Mouse (Mus musculus): ENCODE results near the gene Opn1sw. TPM values are rescaled to one million over a fixed set of nuclear protein-coding genes. Genes with fewer than 3 reads are reported as not detected.

Gene Opn1sw
- polyA plus RNA-seq (2016; fragmentation: Nextera tagmentation; extraction: Ambion mirVana) = 0.14 and 0.20 TPM in 2 replicates

GRCm38 (mm10) chr6:29388052-29388518, at the start of gene Opn1sw:
Gene Opn1sw, minus strand, starts transcription at chr6:29388468.
- H3K27ac ChIP-seq (replicated peaks) = no peak within 1 kb of the TSS
- 2% methylated on average over 12 of the region's 12 CpGs for WGBS

GRCm38 (mm10) chr6:29436461-29436934, 48.2 kb upstream of the Opn1sw start:
- H3K4me1 ChIP-seq = peaks cover 54% of the 10 kb centered on the region
- no peaks in the 10 kb centered on the region for H3K9me3 ChIP-seq (replicated peaks)
- DNase-seq (ENCODE audit: low spot score) = no peak
- peak overlapping the region; percentile 78 for H3K27ac ChIP-seq (replicated peaks)
- peak overlapping the region; percentile 58 for H3K4me3 ChIP-seq
- H3K36me3 ChIP-seq = no peaks in the 10 kb centered on the region
- peaks cover 47% of the 10 kb centered on the region for H3K27me3 ChIP-seq (ENCODE audit: low read depth, poor library complexity, severe bottlenecking)
- 3% methylated on average over 11 of the region's 11 CpGs for WGBS

More at GRCm38 (mm10) chr6:29388052-29388518, at the start of gene Opn1sw:
- peaks cover 33% of the 10 kb centered on the region for H3K27me3 ChIP-seq (ENCODE audit: low read depth, poor library complexity, severe bottlenecking)
- no peaks in the 10 kb centered on the region for H3K9me3 ChIP-seq (replicated peaks)
- peaks cover 14% of the 10 kb centered on the region for H3K4me1 ChIP-seq
- no peaks in the 10 kb centered on the region for H3K36me3 ChIP-seq
- peak within 1 kb of the TSS; percentile 38 for H3K4me3 ChIP-seq
- DNase-seq (ENCODE audit: low spot score) = peak; percentile 39

DNA sequence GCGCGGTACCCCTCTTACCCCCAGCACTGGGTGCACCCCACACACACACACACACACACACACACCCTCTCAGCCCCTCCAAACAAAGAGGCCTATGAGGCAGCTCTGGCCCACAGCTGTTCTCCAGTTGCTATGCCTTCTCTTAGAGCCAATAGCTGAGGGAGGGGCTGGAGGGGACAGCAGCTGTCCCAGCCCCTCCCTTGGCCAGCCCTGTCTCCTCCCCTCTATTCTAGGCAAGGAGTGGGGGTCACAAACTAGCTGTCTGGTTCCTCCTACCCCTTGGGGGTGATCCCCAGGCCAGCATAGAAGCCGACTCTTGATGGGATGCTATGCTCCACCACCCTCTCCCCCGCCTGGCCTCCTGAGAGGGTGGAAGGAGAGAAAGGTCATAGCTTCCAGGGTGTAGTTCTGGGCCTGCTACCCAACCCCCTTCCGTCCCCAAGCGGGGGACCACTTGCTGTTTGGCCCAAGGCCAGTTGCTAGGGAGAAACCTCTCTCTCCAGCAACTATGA, 47.7 kb upstream of the Opn1sw start:
- Histone ChIP-seq H3K4me1 (peaks cover 54% of the 10 kb centered on the region), H3K4me3 (peak overlapping the region; percentile 58), H3K27me3 (ENCODE audit: low read depth, poor library complexity, severe bottlenecking) (peaks cover 52% of the 10 kb centered on the region), H3K27ac (replicated peaks) (peak overlapping the region; percentile 78), H3K36me3 (no peaks in the 10 kb centered on the region), H3K9me3 (replicated peaks) (no peaks in the 10 kb centered on the region)
- 4% methylated on average over 6 of the region's 6 CpGs for WGBS
- DNase-seq (ENCODE audit: low spot score) = peak; percentile 54

DNA sequence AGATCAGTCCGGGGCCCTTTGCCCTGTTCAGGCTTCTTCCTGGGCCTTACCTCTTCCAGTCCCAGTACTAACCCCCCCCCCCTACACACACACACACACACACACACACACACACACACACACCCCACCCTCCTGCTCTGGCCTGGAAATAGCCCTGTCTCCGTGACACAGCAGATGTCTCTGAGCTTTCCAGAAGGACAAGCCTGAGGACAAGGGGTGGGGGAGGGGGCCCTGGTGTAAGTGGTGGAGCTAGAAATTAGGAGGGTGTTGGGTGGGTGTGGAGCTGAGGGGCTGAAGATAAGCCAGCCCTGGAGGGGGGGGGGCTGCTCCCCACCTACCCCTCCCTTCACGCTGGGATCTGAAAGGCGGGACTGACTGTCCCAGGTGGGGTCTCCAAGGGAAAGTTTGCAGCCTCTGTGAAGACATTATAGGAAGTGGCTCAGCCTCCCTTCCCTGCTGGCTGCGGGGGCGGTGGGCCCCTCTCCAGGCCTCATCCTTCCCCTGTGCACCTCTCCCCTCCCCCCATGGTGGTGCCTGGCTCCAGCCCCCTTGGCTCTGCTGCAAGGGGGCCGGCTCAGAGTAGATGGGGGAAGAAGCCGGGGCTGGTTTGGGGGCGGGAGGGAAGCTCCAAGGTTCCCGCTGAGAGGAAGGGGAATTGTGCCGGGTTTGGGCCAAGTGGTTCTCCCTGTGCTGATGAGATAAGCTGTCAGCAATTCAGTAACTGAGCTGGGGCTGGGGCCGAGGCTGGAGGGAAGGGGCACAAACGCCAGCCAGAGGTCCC, 46.8 kb upstream of the Opn1sw start:
- Histone ChIP-seq H3K4me1 (peaks cover 54% of the 10 kb centered on the region), H3K27ac (replicated peaks) (peak overlapping the region; percentile 78), H3K27me3 (ENCODE audit: low read depth, poor library complexity, severe bottlenecking) (peaks cover 61% of the 10 kb centered on the region), H3K9me3 (replicated peaks) (no peaks in the 10 kb centered on the region), H3K4me3 (peak overlapping the region; percentile 58), H3K36me3 (no peaks in the 10 kb centered on the region)
- WGBS = 5% methylated on average over 13 of the region's 13 CpGs
- peak; percentile 63 for DNase-seq (ENCODE audit: low spot score)

DNA sequence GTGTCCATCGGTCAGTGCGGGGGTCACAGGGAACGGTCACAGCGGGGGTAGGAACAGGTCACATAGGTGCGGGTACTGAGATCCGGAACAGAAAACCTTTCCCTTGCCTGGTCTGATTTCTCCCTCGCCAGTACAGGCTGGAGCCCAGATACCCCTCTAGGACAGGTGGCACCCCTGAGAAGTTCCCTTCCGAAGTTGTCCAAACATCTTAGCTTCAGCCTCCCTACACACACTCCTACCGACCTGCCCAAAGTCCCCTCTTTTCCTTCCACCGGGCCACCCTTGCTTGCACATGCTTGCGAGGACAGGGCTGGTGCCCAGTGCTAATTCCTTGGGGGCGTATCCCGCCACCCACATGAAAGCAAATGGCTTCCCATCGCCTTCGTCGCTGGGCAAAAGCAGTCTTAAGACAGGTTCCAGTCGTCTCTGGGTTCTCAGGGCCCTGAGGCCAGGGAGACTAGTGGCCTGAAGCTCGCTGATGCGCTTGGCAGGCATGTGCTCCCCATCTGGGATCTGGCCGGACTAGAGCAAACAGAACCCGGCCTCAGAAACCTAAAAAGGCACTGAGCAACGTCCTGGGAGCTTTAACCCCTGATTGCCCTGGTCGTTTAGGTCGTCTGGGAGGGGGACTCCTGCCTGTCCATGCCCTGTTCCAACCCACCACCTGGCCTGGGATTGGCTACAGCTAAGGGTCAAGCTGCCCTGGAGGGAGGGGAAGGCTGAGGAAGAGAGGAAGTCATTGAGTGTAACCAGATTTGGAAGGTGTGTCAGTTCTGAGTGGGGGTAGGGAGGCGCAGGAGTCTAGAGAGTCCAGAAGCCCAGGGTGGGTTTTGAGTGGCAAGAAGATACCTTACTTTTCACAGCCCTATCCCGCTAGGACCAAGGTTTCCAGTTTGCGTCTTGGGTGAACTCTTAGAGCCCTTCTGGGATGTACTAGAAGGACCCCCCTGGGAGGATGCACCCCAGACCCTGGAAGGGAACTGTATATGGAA, 45.8 kb upstream of the Opn1sw start:
- Histone ChIP-seq H3K36me3 (no peaks in the 10 kb centered on the region), H3K9me3 (replicated peaks) (no peaks in the 10 kb centered on the region), H3K4me1 (peaks cover 51% of the 10 kb centered on the region), H3K27me3 (ENCODE audit: low read depth, poor library complexity, severe bottlenecking) (peaks cover 61% of the 10 kb centered on the region), H3K4me3 (peak overlapping the region; percentile 58), H3K27ac (replicated peaks) (peak overlapping the region; percentile 78)
- 2% methylated on average over 27 of the region's 27 CpGs for WGBS
- DNase-seq (ENCODE audit: low spot score) = peak; percentile 66

- no peaks in the 10 kb centered on the region for H3K36me3 ChIP-seq
- H3K4me1 ChIP-seq = peaks cover 50% of the 10 kb centered on the region
- WGBS = under 1% methylated on average over 76 of the region's 77 CpGs
- H3K9me3 ChIP-seq (replicated peaks) = no peaks in the 10 kb centered on the region
- peak; percentile 61 for DNase-seq (ENCODE audit: low spot score)
- H3K4me3 ChIP-seq = peak within 1 kb of the TSS; percentile 58
- H3K27me3 ChIP-seq (ENCODE audit: low read depth, poor library complexity, severe bottlenecking) = peaks cover 61% of the 10 kb centered on the region
- H3K27ac ChIP-seq (replicated peaks) = peak within 1 kb of the TSS; percentile 76
These were observed 45.0 kb upstream of the Opn1sw start, which contains the start of gene Flnc for GRCm38 (mm10) chr6:29433038-29433803. Gene Flnc, plus strand, starts transcription at chr6:29433256.

GRCm38 (mm10) chr6:29432676-29433037, 44.4 kb upstream of the Opn1sw start:
- no peaks in the 10 kb centered on the region for H3K36me3 ChIP-seq
- H3K4me1 ChIP-seq = peaks cover 50% of the 10 kb centered on the region
- peak overlapping the region; percentile 58 for H3K4me3 ChIP-seq
- peaks cover 61% of the 10 kb centered on the region for H3K27me3 ChIP-seq (ENCODE audit: low read depth, poor library complexity, severe bottlenecking)
- DNase-seq (ENCODE audit: low spot score) = no peak
- H3K9me3 ChIP-seq (replicated peaks) = no peaks in the 10 kb centered on the region
- peak overlapping the region; percentile 76; the same call in 1 of the 2 replicates for H3K27ac ChIP-seq (replicated peaks)

DNA sequence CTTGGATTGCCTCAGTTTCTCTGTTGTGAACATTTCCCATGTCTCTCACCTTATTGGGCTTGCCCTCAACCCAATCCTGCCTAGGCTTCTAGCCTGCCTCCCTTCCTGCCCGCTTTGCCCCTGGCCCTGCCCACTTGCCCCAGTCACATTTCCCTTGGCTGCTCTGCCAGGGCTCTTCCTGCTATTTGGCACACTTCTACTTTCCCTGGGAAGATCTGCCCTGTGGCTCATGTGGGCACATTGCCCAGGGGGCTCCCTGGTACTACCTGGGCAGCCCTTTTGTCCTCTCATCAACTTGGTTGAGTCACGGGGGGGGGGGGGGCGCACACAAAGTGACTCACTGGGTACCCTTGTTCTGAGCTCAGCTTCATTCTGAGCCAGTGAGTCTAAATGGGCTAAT, 43.9 kb upstream of the Opn1sw start:
- WGBS = 54% methylated on average over 3 of the region's 3 CpGs
- no peak for DNase-seq (ENCODE audit: low spot score)
- no peak overlapping the region for H3K27ac ChIP-seq (replicated peaks)
- H3K36me3 ChIP-seq = no peaks in the 10 kb centered on the region
- H3K9me3 ChIP-seq (replicated peaks) = no peaks in the 10 kb centered on the region
- peaks cover 49% of the 10 kb centered on the region for H3K4me1 ChIP-seq
- no peak overlapping the region for H3K4me3 ChIP-seq
- H3K27me3 ChIP-seq (ENCODE audit: low read depth, poor library complexity, severe bottlenecking) = peaks cover 61% of the 10 kb centered on the region

GRCm38 (mm10) chr6:29431473-29431872, 43.2 kb upstream of the Opn1sw start:
- Histone ChIP-seq H3K9me3 (replicated peaks) (no peaks in the 10 kb centered on the region), H3K4me1 (peaks cover 44% of the 10 kb centered on the region), H3K27me3 (ENCODE audit: low read depth, poor library complexity, severe bottlenecking) (peaks cover 61% of the 10 kb centered on the region), H3K27ac (replicated peaks) (no peak overlapping the region), H3K4me3 (no peak overlapping the region), H3K36me3 (no peaks in the 10 kb centered on the region)
- WGBS = 19% methylated on average over 5 of the region's 5 CpGs
- DNase-seq (ENCODE audit: low spot score) = no peak

DNA sequence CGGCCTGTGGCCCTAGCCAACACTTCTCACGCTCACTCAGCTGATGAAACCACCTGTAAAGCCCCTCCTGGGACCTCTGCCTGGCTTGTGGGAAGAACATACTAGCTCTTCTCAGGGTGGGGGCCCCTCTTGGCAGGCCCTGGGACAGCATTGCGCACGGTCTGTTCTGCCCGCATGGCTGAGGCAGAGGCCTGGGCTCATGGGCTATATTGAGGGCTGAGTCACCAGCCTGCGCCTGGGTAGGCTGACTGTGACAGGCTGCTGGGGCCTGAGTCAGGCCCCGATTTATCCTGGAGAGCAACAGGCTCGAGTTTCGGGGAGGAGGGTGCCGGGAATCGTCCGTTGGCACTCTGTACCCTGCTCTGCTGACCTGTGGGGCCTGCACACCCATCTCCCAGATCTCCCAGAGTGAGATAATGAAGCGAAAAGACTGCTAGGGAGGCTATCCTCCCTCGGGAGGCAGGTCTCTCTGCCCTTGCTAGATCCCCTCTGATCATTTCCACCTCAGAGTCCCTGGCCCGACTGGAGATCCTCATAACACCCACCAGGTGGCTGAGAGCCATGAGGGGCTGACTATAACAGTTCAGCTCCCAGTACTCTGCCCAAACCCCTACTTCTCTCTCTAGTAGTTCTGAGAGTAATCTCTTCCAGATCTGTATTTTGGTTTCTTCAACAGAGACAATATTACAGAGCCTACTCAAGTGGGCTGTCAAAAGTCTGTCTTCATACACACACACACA, 42.6 kb upstream of the Opn1sw start:
- 46% methylated on average over 15 of the region's 15 CpGs for WGBS
- Histone ChIP-seq H3K27me3 (ENCODE audit: low read depth, poor library complexity, severe bottlenecking) (peaks cover 57% of the 10 kb centered on the region), H3K4me1 (peaks cover 41% of the 10 kb centered on the region), H3K27ac (replicated peaks) (no peak overlapping the region), H3K36me3 (no peaks in the 10 kb centered on the region), H3K9me3 (replicated peaks) (no peaks in the 10 kb centered on the region), H3K4me3 (no peak overlapping the region)
- DNase-seq (ENCODE audit: low spot score) = no peak

GRCm38 (mm10) chr6:29428171-29428570, 39.9 kb upstream of the Opn1sw start:
- DNase-seq (ENCODE audit: low spot score) = no peak
- Histone ChIP-seq H3K4me3 (no peak overlapping the region), H3K36me3 (no peaks in the 10 kb centered on the region), H3K9me3 (replicated peaks) (no peaks in the 10 kb centered on the region), H3K27me3 (ENCODE audit: low read depth, poor library complexity, severe bottlenecking) (peaks cover 30% of the 10 kb centered on the region), H3K27ac (replicated peaks) (no peak overlapping the region), H3K4me1 (peaks cover 14% of the 10 kb centered on the region)
- WGBS = 61% methylated on average over 4 of the region's 4 CpGs
